Mouse (Mus musculus): ENCODE measurements at regions not wholly inside any gene's neighbourhood (a gene's known extent, or its start where the extent isn't known, plus 50 kb on each side); places are given as distances from the start of the nearest gene placed in this dataset.
"Not testable (repeated sequence)": the region's sequence is repeated elsewhere in the genome, so short reads cannot be mapped to it uniquely, and the experiment has no call there.

DNA sequence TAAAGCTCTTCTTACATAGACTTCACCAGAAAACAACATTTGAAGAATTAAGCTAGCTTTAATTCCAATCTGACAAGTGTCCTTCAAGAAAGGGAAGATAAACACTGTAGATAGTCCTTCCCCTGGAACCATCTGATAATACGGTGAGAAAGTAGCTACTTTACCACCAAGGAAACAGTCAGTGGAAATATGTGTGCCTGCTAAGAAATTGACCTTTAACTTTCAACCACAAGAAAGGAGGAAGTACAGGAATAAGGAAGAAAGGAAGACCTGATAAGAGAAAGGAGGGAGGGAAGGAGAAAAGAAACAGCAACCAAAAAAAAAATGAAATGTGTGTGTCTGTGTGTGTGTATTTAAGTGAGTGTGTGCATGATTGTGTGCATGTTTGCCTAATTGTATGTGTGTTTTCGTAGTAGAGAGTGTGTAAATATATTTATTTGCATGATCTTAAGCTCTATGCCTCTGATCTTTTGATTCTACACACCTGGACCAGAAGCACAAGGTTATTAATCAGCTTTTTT is 831.3 kb downstream of the Pla2g4a start:
- Histone ChIP-seq H3K27me3 (no peaks in the 10 kb centered on the region), H3K9me3 (no peaks in the 10 kb centered on the region), H3K27ac (no peak overlapping the region), H3K9ac (no peak overlapping the region), H3K4me3 (replicated peaks) (no peak overlapping the region), H3K36me3 (replicated peaks) (no peaks in the 10 kb centered on the region), H3K4me1 (no peaks in the 10 kb centered on the region), H3K4me2 (no peak overlapping the region)
- 90% methylated on average over 2 of the region's 2 CpGs for WGBS
- no peak for ATAC-seq (ENCODE audit: low FRiP score)

DNA sequence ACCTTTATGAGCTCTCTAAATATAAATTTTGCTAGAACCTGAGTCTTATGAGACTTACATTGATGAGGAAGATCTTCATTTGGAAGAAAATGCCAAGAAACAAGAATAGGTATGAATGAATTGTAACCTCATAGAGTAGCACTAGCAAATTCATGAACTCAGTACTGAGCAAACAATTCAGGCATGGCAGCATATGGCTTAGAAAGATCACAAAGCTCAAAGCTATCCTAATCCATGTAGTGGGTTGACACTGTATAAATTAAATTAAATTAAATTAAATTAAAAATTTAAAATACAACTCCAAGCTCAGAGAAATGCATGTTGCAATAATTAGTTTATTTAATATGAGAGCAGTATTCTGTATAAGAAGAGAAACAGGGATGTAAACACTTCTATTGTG is 832.0 kb downstream of the Pla2g4a start:
- Histone ChIP-seq H3K4me2 (no peak overlapping the region), H3K27me3 (no peaks in the 10 kb centered on the region), H3K9ac (no peak overlapping the region), H3K27ac (no peak overlapping the region), H3K4me1 (no peaks in the 10 kb centered on the region), H3K9me3 (no peaks in the 10 kb centered on the region), H3K36me3 (replicated peaks) (no peaks in the 10 kb centered on the region), H3K4me3 (replicated peaks) (no peak overlapping the region)
- no peak for ATAC-seq (ENCODE audit: low FRiP score)

DNA sequence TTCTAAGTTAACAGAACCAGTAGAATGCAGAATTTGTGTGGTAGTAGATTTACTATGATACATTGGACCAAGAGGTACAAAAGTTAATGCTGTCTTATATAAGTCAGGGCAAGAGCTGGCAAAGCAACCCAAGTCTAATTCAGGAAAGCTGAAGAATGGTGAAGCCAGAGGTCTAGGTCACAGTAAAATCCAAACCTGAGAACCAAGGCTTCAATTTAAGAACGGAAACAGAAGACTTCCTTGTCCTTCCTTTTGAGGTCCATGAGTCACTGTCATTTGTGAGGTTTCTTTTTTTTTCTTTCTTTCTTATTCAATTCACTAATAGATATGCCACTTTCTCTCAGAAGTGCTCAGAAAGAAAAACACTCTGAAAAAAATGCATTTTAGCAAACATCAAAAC is 833.4 kb downstream of the Pla2g4a start:
- no peaks in the 10 kb centered on the region for H3K9me3 ChIP-seq
- H3K27ac ChIP-seq = no peak overlapping the region
- no peak overlapping the region for H3K9ac ChIP-seq
- no peaks in the 10 kb centered on the region for H3K4me1 ChIP-seq
- no peaks in the 10 kb centered on the region for H3K36me3 ChIP-seq (replicated peaks)
- 82% methylated on average over 1 of the region's 1 CpGs for WGBS
- H3K4me2 ChIP-seq = no peak overlapping the region
- no peak for ATAC-seq (ENCODE audit: low FRiP score)
- H3K27me3 ChIP-seq = no peaks in the 10 kb centered on the region
- H3K4me3 ChIP-seq (replicated peaks) = no peak overlapping the region

DNA sequence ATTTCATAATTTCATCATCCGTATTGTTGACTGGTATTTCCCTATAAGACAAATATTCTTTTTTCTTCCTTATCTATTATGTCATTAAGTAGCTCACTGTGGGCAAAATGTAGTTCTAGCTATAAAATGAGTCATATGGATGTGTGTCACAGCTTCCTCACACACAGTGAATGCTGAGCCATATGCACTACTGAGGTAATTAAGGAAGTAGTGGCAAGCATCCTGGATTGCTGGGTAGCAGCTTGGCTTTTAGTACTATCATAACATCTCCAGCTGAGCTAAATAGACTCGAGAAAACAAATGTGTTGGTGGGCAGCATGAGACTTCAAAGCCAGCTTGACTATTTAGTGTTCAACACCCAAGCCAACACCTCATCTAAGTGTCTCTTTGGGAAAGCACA is 857.7 kb downstream of the Pla2g4a start:
- no peak for ATAC-seq (ENCODE audit: low FRiP score)

DNA sequence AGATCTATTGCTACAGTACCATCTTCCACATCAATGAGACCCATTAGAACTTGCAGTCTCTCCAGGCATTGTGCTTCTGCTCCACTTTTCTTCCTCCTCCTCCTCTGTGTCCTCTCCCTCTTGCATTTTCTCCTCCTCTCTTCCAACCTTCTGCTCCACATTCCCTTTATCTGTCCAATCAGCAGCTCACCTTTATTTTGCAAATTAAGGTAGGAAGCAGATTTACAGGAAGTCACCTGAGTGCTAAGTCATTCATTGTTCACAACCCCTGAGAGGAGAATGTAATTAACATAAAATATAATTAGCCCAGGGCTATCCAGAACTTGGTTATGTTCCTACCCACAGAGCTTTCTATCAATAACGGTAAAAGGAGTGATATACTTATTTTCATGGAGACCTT is 863.7 kb downstream of the Pla2g4a start:
- no peaks in the 10 kb centered on the region for H3K9me3 ChIP-seq
- no peak overlapping the region for H3K4me3 ChIP-seq (replicated peaks)
- H3K9ac ChIP-seq = no peak overlapping the region
- H3K36me3 ChIP-seq (replicated peaks) = no peaks in the 10 kb centered on the region
- 79% methylated on average over 1 of the region's 1 CpGs for WGBS
- no peaks in the 10 kb centered on the region for H3K27me3 ChIP-seq
- no peaks in the 10 kb centered on the region for H3K4me1 ChIP-seq
- no peak for ATAC-seq (ENCODE audit: low FRiP score)
- H3K4me2 ChIP-seq = no peak overlapping the region
- no peak overlapping the region for H3K27ac ChIP-seq

More for the DNA sequence above, 857.7 kb downstream of the Pla2g4a start:
- Histone ChIP-seq H3K4me1 (no peaks in the 10 kb centered on the region), H3K27ac (no peak overlapping the region), H3K9me3 (no peaks in the 10 kb centered on the region), H3K9ac (no peak overlapping the region), H3K27me3 (no peaks in the 10 kb centered on the region), H3K4me2 (no peak overlapping the region), H3K36me3 (replicated peaks) (no peaks in the 10 kb centered on the region), H3K4me3 (replicated peaks) (no peak overlapping the region)
- WGBS = 81% methylated on average over 2 of the region's 2 CpGs

DNA sequence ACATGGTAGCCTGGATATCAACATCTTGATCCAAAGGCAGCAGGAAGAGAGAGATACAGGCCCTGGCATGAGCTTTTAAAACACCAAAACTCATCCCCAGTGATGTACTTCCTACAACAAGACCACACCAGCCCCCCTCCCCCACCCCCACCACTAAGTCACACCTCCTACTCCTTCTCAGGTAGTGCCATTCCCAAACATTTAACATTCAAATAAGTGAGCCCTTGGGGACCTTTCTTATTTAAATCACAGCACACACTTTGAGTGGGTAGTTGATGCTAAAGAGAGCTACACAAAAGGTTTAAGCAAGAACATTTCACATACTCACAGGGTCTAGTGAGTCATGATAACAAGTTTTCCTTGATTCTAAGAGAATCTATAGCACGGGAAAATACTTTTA is 886.4 kb downstream of the Pla2g4a start:
- Histone ChIP-seq H3K36me3 (replicated peaks) (no peaks in the 10 kb centered on the region), H3K4me1 (no peaks in the 10 kb centered on the region), H3K4me3 (replicated peaks) (no peak overlapping the region), H3K27ac (no peak overlapping the region), H3K27me3 (no peaks in the 10 kb centered on the region), H3K9ac (no peak overlapping the region), H3K9me3 (no peaks in the 10 kb centered on the region), H3K4me2 (no peak overlapping the region)
- ATAC-seq (ENCODE audit: low FRiP score) = no peak
- 82% methylated on average over 1 of the region's 1 CpGs for WGBS

DNA sequence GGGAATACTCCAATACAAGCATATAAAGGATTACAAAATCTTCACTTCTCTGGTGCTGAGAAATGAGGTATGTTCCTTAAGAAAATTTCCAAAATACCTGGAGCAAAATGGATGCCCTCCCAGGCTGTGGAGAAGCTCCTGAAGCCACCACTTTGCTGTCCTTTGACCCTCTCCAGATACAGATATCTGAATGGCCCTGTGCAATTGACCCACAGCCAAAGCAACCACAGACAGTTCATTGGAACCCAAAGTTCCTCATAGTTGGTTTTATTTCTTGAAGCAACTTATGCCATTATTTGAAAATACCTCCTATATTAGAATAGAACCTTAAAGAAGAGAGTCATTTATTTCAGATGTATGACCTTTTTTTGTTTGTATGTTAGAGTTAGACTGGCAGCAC is 891.5 kb downstream of the Pla2g4a start:
- H3K9ac ChIP-seq = no peak overlapping the region
- no peak overlapping the region for H3K27ac ChIP-seq
- no peaks in the 10 kb centered on the region for H3K9me3 ChIP-seq
- no peaks in the 10 kb centered on the region for H3K36me3 ChIP-seq (replicated peaks)
- no peaks in the 10 kb centered on the region for H3K27me3 ChIP-seq
- no peak for ATAC-seq (ENCODE audit: low FRiP score)
- no peaks in the 10 kb centered on the region for H3K4me1 ChIP-seq
- H3K4me2 ChIP-seq = no peak overlapping the region
- no peak overlapping the region for H3K4me3 ChIP-seq (replicated peaks)

DNA sequence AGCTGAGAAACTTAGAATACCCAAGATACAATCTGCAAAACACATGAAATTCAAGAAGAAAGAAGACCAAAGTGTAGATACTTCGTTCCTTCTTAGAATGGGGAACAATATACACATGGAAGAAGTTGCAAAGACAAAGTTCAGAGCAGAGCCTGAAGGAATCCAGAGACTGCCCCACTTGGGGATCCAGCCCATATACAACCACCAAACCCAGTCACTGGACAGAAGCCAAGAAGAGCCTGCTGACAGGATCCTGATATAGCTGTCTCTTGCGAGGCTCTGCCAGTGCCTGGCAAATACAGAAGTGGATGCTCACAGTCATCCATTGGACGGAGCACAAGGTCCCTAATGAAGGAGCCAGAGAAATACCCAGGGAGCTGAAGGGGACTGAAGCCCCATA is 898.1 kb downstream of the Pla2g4a start:
- H3K27ac ChIP-seq; H3K9me3 ChIP-seq; H3K4me1 ChIP-seq; H3K9ac ChIP-seq; ATAC-seq (ENCODE audit: low FRiP score); H3K4me2 ChIP-seq; H3K27me3 ChIP-seq; H3K4me3 ChIP-seq (replicated peaks); H3K36me3 ChIP-seq (replicated peaks): not testable (repeated sequence)
- 89% methylated on average over 3 of the region's 3 CpGs for WGBS

DNA sequence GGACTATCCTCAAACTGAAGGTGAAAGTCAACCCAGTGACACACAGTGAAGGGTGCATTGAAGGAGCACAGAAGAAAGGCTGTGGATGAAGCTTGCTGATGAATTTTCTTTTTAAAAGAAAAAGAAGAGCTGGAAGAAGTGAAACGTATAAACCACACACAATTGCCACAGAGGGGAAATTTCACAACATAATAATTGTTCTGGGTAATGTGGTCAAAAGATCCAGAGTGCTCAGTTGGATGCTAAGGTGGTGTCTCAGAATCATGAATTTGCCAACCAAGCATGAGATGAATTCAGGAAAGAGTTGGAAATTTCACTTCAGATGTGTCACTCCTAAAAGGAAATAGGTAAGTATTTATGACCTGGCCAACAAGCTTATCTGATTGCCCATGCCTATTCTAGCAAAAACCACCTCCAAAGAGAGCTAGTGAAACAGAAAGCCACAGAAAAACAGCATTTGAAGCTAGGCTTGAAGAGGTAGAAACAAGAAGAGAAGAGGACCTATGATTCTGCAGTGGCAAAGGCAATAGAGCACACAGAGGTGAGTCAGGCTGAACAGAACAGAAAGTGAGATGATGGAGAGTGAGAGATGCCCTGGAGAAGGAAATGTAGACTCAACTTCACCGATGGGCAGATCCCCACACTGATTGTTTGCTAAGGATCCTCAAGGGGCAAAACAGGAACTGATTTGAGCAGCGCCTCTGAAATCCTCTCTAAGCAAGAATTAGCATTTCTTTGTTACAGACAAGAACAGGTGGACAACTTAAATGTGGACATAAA is 922.7 kb downstream of the Pla2g4a start:
- H3K36me3 ChIP-seq (replicated peaks) = no peaks in the 10 kb centered on the region
- no peaks in the 10 kb centered on the region for H3K9me3 ChIP-seq
- whole genome bisulfite sequencing = 82% methylated on average over 3 of the region's 3 CpGs
- H3K4me1 ChIP-seq = no peaks in the 10 kb centered on the region
- no peaks in the 10 kb centered on the region for H3K27me3 ChIP-seq
- no peak for ATAC-seq (ENCODE audit: low FRiP score)
- no peak overlapping the region for H3K4me2 ChIP-seq
- H3K27ac ChIP-seq = no peak overlapping the region
- no peak overlapping the region for H3K4me3 ChIP-seq (replicated peaks)
- H3K9ac ChIP-seq = no peak overlapping the region

DNA sequence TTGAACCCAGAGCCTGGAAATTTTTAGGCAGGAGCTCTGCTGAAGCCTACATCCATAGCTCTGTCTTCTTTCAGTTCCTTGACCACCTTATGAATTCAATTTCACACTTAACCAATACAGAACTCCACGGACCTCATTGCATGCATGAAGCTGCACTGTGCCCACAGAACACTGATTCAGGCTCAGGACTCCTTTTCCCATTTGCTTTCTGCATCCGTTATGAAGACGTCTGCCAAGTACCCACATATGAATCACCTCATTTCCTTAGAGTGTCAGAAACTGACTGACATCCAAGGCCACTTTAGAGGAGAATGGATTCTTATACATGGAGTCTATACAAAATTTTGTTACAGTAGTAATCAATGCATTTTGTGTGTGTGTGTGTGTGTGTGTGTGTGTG is 932.8 kb downstream of the Pla2g4a start:
- WGBS = 83% methylated on average over 3 of the region's 3 CpGs
- Histone ChIP-seq H3K27me3 (no peaks in the 10 kb centered on the region), H3K9me3 (no peaks in the 10 kb centered on the region), H3K4me3 (replicated peaks) (no peak overlapping the region), H3K36me3 (replicated peaks) (no peaks in the 10 kb centered on the region), H3K9ac (no peak overlapping the region), H3K27ac (no peak overlapping the region), H3K4me1 (no peaks in the 10 kb centered on the region), H3K4me2 (no peak overlapping the region)
- ATAC-seq (ENCODE audit: low FRiP score) = no peak

DNA sequence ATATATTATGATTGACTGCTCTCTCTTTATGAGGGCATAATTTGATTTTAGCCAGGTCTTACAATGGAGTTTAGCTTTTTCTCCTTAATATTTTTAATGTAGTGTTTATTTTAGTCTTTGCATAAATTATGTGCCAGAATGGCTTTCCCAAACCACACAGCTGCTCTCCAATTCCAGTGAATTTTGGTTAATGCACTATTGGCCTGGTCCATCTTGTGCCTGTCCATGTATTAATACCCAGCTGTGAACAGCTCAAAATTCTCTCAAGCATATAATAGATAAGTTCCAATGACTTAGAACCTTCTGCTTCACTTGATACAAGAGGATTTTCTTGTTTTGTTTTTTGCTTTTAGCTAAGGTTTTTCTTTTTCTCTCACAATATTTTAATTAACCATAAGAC is 939.4 kb downstream of the Pla2g4a start:
- Histone ChIP-seq H3K4me1 (no peaks in the 10 kb centered on the region), H3K36me3 (replicated peaks) (no peaks in the 10 kb centered on the region), H3K9me3 (no peaks in the 10 kb centered on the region), H3K27me3 (no peaks in the 10 kb centered on the region), H3K4me3 (replicated peaks) (no peak overlapping the region), H3K9ac (no peak overlapping the region), H3K4me2 (no peak overlapping the region), H3K27ac (no peak overlapping the region)
- ATAC-seq (ENCODE audit: low FRiP score) = no peak

DNA sequence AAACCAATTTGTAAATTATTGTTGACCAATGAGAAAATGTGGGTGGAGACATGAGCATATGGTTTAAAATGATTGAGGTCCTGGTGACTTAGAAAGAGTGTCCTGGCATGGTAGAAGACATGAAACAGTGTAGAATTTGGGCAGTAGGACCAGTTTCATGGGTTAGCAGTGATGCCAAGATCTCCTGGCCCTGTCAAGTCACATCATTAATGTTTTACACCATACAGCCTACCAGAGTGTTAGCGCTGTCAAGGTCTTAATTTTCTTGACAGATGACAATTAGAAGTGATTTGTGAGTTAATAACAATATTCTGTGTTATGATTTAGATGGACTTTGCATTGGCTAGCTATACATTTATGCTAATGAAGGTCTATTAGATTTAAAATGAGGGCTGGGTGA is 939.8 kb downstream of the Pla2g4a start:
- H3K36me3 ChIP-seq (replicated peaks) = no peaks in the 10 kb centered on the region
- H3K4me1 ChIP-seq = no peaks in the 10 kb centered on the region
- H3K27me3 ChIP-seq = no peaks in the 10 kb centered on the region
- no peak overlapping the region for H3K4me2 ChIP-seq
- H3K27ac ChIP-seq = no peak overlapping the region
- H3K9ac ChIP-seq = no peak overlapping the region
- no peak for ATAC-seq (ENCODE audit: low FRiP score)
- 93% methylated on average over 1 of the region's 1 CpGs for WGBS
- no peak overlapping the region for H3K4me3 ChIP-seq (replicated peaks)
- H3K9me3 ChIP-seq = no peaks in the 10 kb centered on the region

DNA sequence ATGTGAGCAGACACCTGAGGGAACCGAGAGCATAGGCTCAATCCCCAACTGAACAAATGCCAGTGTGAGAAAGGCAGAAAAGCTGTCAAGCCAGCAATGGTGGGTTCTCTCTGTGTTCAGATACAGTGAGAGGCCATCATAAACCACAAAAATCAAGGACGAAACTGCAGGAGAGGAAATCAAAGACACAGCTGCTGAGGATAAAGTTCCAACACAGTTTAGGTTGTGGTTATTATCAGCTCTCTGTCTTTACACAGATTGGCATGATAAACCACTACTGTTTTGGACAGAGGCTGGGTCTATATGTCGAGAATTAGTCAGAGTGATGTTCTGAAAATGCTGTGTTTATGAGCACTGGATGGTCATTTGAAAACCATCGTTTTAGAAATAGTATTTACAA is 946.5 kb downstream of the Pla2g4a start:
- Histone ChIP-seq H3K27me3 (no peaks in the 10 kb centered on the region), H3K4me2 (no peak overlapping the region), H3K27ac (no peak overlapping the region), H3K4me3 (replicated peaks) (no peak overlapping the region), H3K9me3 (no peaks in the 10 kb centered on the region), H3K36me3 (replicated peaks) (no peaks in the 10 kb centered on the region), H3K4me1 (no peaks in the 10 kb centered on the region), H3K9ac (no peak overlapping the region)
- ATAC-seq (ENCODE audit: low FRiP score) = no peak
- 84% methylated on average over 4 of the region's 4 CpGs for WGBS

Measured in forebrain, embryonic 12.5 days (tissue).